8 mouse cellular contexts compared by ENCODE assay signal in the genomic region with DNA sequence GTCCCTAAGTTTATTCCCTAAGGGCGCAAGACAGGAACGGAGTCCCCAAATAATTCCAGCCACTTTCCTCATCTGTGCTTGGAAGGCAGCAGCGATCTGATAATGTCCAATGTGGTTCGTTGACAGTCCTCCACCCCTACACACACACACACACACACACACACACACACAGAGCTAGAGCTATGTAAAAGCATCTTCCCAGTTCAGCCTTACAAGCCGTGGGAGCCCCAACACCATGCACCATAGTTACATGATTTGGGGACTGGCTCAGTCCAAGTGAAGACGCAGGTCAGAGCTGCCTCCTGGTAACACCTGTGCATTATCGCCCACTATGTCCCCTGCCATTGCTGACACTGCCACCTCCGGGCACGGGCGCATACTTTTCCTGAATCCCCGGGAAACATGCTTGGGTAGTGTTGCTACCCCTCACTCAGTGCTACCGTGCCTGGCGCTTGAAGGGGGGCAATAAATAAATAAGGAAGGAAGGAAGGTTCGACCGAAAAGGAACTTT. TPM values are rescaled to one million over a fixed set of nuclear protein-coding genes. Genes with fewer than 3 reads are reported as not detected.
DNase-seq lines count a peak whose midpoint lies in the region; ATAC-seq and TF ChIP-seq lines count a peak whose summit lies in the region.

No protein-coding gene starts in this region.

- TF ChIP-seq POLR2A in bone marrow macrophage, adult 2 months (IDR thresholded peaks at IDR 0.05; ENCODE audit: borderline replicate concordance, low read depth, low read length) = no peak

- peak overlapping the region; percentile 80 for H3K4me2 ChIP-seq in heart, postnatal 0 days (ENCODE audit: low read depth, low read length)
- H3K4me2 ChIP-seq in forebrain, postnatal 0 days (ENCODE audit: low read depth) = peak overlapping the region; percentile 94

- H3K27ac ChIP-seq in heart, postnatal 0 days (ENCODE audit: low read depth) = peak overlapping the region; percentile 83
- H3K27ac ChIP-seq in bone marrow macrophage, adult 2 months (ENCODE audit: insufficient read depth, low read depth, low read length) = peak overlapping the region; percentile 1; the same call in 1 of the 2 replicates
- H3K27ac ChIP-seq in forebrain, postnatal 0 days (ENCODE audit: low read depth, low read length) = peak overlapping the region; percentile 97

- no peaks in the 10 kb centered on the region for H3K27me3 ChIP-seq in heart, postnatal 0 days (ENCODE audit: control insufficient read depth, insufficient read depth, low read length)
- no peaks in the 10 kb centered on the region for H3K27me3 ChIP-seq in forebrain, postnatal 0 days (ENCODE audit: insufficient read depth, low read length)
- no peaks in the 10 kb centered on the region for H3K27me3 ChIP-seq in megakaryocyte, embryonic 14.5 days (replicated peaks)

- under 1% methylated on average over 15 of the region's 15 CpGs for WGBS in heart, postnatal 0 days
- under 1% methylated on average over 15 of the region's 15 CpGs for WGBS in forebrain, postnatal 0 days

- 0 out of 2 replicates have a peak overlapping the region, but pooled peaks have one; percentile 5 for H3K9ac ChIP-seq in heart, postnatal 0 days (replicated peaks; ENCODE audit: low read depth, low read length)
- H3K9ac ChIP-seq in forebrain, postnatal 0 days = peak overlapping the region; percentile 87

- peaks cover 7% of the 10 kb centered on the region; the same call in 1 of the 2 replicates for H3K4me1 ChIP-seq in heart, postnatal 0 days (ENCODE audit: control insufficient read depth, insufficient read depth)
- peaks cover 19% of the 10 kb centered on the region for H3K4me1 ChIP-seq in bone marrow macrophage, adult 2 months (ENCODE audit: control insufficient read depth, insufficient read depth, low read length)
- peaks cover 8% of the 10 kb centered on the region for H3K4me1 ChIP-seq in forebrain, postnatal 0 days (ENCODE audit: insufficient read depth)
- peaks cover 85% of the 10 kb centered on the region for H3K4me1 ChIP-seq in megakaryocyte, embryonic 14.5 days

- peak overlapping the region; percentile 59 for H3K4me3 ChIP-seq in heart, postnatal 0 days (ENCODE audit: low read depth, low read length)
- peak overlapping the region; percentile 77 for H3K4me3 ChIP-seq in bone marrow macrophage, adult 2 months (ENCODE audit: insufficient read depth, low read length)
- H3K4me3 ChIP-seq in forebrain, postnatal 0 days (ENCODE audit: low read depth, low read length) = peak overlapping the region; percentile 66
- peak overlapping the region; percentile 99 for H3K4me3 ChIP-seq in megakaryocyte, embryonic 14.5 days (replicated peaks)

- TF ChIP-seq EP300 in heart, postnatal 0 days (IDR thresholded peaks at IDR 0.05; ENCODE audit: low read depth) = no peak

- no peak for ATAC-seq in heart, postnatal 0 days (ENCODE audit: insufficient read depth, low read depth)
- ATAC-seq in forebrain, postnatal 0 days = peak; percentile 18

- H3K36me3 ChIP-seq in heart, postnatal 0 days (replicated peaks; ENCODE audit: control insufficient read depth, insufficient read depth, low read length) = peaks cover 5% of the 10 kb centered on the region; the same call in 1 of the 2 replicates
- no peaks in the 10 kb centered on the region for H3K36me3 ChIP-seq in forebrain, postnatal 0 days (ENCODE audit: insufficient read depth)
- peaks cover 48% of the 10 kb centered on the region for H3K36me3 ChIP-seq in megakaryocyte, embryonic 14.5 days (replicated peaks; ENCODE audit: low read length)

- intact Hi-C loops in heart, postnatal 10 days (cut with DNase I) = loop anchor here (1.0 to 5.0 kb wide), 4 partner anchors 32 to 171 kb away; no protein-coding TSS in a partner anchor

- TF ChIP-seq CTCF in heart, postnatal 0 days (IDR thresholded peaks at IDR 0.05; ENCODE audit: low read depth) = no peak
- TF ChIP-seq CTCF in bone marrow macrophage, adult 2 months (IDR thresholded peaks at IDR 0.05; ENCODE audit: low read depth, low read length) = no peak
- no peak; the same call in 1 of the 2 replicates for TF ChIP-seq CTCF in forebrain, postnatal 0 days (IDR thresholded peaks at IDR 0.05; ENCODE audit: low read depth)

- DNase-seq in heart, postnatal 0 days (ENCODE audit: low spot score) = peak; percentile 12
- DNase-seq in heart, postnatal 10 days = no peak
- no peak for DNase-seq in forebrain, postnatal 0 days
- no peak for DNase-seq in ovary, postnatal 14 days (ENCODE audit: low spot score)
- DNase-seq in adrenal gland, postnatal 4 days (ENCODE audit: low spot score in 2 of 2) = no peak
- DNase-seq in cerebellum, adult 9-11 months = no peak

- no peaks in the 10 kb centered on the region for H3K9me3 ChIP-seq in heart, postnatal 0 days (replicated peaks; ENCODE audit: control insufficient read depth, low read length)
- H3K9me3 ChIP-seq in forebrain, postnatal 0 days (ENCODE audit: low read length) = no peaks in the 10 kb centered on the region
- no peaks in the 10 kb centered on the region for H3K9me3 ChIP-seq in megakaryocyte, embryonic 14.5 days

RNA-seq across cellular contexts. Expression of a gene that starts 51.6 kb away (rescaled TPM):
- total RNA-seq in heart, postnatal 0 days (2014; rRNA removed; ENCODE audit: low replicate concordance) = 2.4 and 6.8 TPM in 2 replicates
- 3.2 and 3.5 TPM in 2 replicates for polyA plus RNA-seq in heart, postnatal 0 days (2015; fragmentation: Nextera tagmentation; extraction: Ambion mirVana)
- total RNA-seq in heart, postnatal 10 days (2021) = 10 to 100 TPM in 1 of 2 experiments, 1 to 10 TPM in 1; 9.9 to 17.4 TPM
- polyA plus RNA-seq in bone marrow macrophage, adult 2 months (2012; ENCODE audit: insufficient read depth, insufficient read length, missing spikeins) = 39.6 and 41.8 TPM in 2 replicates
- 19.2 and 22.5 TPM in 2 replicates for total RNA-seq in forebrain, postnatal 0 days (2014; rRNA removed)
- 21.0 and 28.9 TPM in 2 replicates for polyA plus RNA-seq in forebrain, postnatal 0 days (2015; fragmentation: Nextera tagmentation; extraction: Ambion mirVana)
- polyA plus RNA-seq in megakaryocyte, embryonic 14.5 days (2012; ENCODE audit: insufficient read depth, low replicate concordance) = 5.8 and 10.6 TPM in 2 replicates
- total RNA-seq in adrenal gland, postnatal 4 days (2021) = 10 to 100 TPM; 37.2 to 38.1 TPM

Comparison
In these comparisons a context has a peak if more than half of its experiments do, and no peak if none do; other contexts are left out.
1. H3K27ac ChIP-seq: peak in every context shown above with its lines; median percentile 97 in forebrain, postnatal 0 days; 83 in heart, postnatal 0 days; 1 in bone marrow macrophage, adult 2 months.